Mouse (Mus musculus) inflammation-experienced regulatory T-cells, adult 6 months (primary cell): ENCODE results near the gene Helt. TPM values are rescaled to one million over a fixed set of nuclear protein-coding genes. Genes with fewer than 3 reads are reported as not detected.
"Not testable (repeated sequence)": the region's sequence is repeated elsewhere in the genome, so short reads cannot be mapped to it uniquely, and the experiment has no call there.

Source experiments
- ATAC-seq: one replicate; pipeline ENCODE4 v1.8.0; 2017
- polyA plus RNA-seq, 3 experiments: library from polyadenylated mRNA; unstranded; fragments of 100-300 nt; shearing (Covaris generic); gene quantifications; one replicate each; pipeline ENCODE4 v1.2.1; 2017

Helt gene
- polyA plus RNA-seq, 3 experiments from 2014 or later, result not detected

- ATAC-seq, result no peak
Observed at GRCm38 (mm10) chr8:46295951-46296350, 1.5 kb upstream of the Helt start.

GRCm38 (mm10) chr8:46295101-46295534 is 647 bp upstream of the Helt start:
- ATAC-seq, result no peak

GRCm38 (mm10) chr8:46293741-46294151 is 725 bp downstream of the Helt start:
- no peak for ATAC-seq

GRCm38 (mm10) chr8:46293201-46293600 is 1.3 kb downstream of the Helt start:
- no peak for ATAC-seq

- no peak for ATAC-seq
Observed at GRCm38 (mm10) chr8:46291931-46292675, 2.4 kb downstream of the Helt start.

GRCm38 (mm10) chr8:46289274-46289673 is 5.2 kb downstream of the Helt start:
- ATAC-seq, result no peak

- ATAC-seq, result no peak
Observed at GRCm38 (mm10) chr8:46288021-46288420, 6.5 kb downstream of the Helt start.

- no peak for ATAC-seq
Observed at GRCm38 (mm10) chr8:46285980-46286379, 8.5 kb downstream of the Helt start.

GRCm38 (mm10) chr8:46281536-46281935 is 12.9 kb downstream of the Helt start:
- ATAC-seq, result peak; percentile 52

- no peak for ATAC-seq
Observed at GRCm38 (mm10) chr8:46276939-46277338, 17.5 kb downstream of the Helt start.

- ATAC-seq, result no peak
Observed at GRCm38 (mm10) chr8:46270741-46271140, 23.7 kb downstream of the Helt start.

GRCm38 (mm10) chr8:46270147-46270546 is 24.3 kb downstream of the Helt start:
- no peak for ATAC-seq

GRCm38 (mm10) chr8:46266801-46267200 is 27.7 kb downstream of the Helt start:
- no peak for ATAC-seq

- not testable (repeated sequence) for ATAC-seq
Observed at GRCm38 (mm10) chr8:46264206-46264605, 30.3 kb downstream of the Helt start.

- ATAC-seq, result no peak
Observed at GRCm38 (mm10) chr8:46257921-46258682, 36.4 kb downstream of the Helt start.

- no peak for ATAC-seq
Observed at GRCm38 (mm10) chr8:46252456-46252855, 42.0 kb downstream of the Helt start.

- ATAC-seq, result no peak
Observed at GRCm38 (mm10) chr8:46251561-46251960, 42.9 kb downstream of the Helt start.

- no peak for ATAC-seq
Observed at GRCm38 (mm10) chr8:46246346-46246745, 48.1 kb downstream of the Helt start.

- ATAC-seq, result no peak
Observed at GRCm38 (mm10) chr8:46242946-46243345, 51.5 kb downstream of the Helt start.

Other genes with a start within 250 kb of the Helt start
- gene Cfap97, start 142.9 kb downstream of the Helt start, polyA plus RNA-seq, result 10 to 100 TPM; 25.0 to 44.3 (median 33.7) TPM
- gene Snx25, start 142.5 kb downstream of the Helt start, polyA plus RNA-seq, result 10 to 100 TPM in 2 of 3 experiments, 1 to 10 TPM in 1; 9.7 to 11.4 (median 11.0) TPM
- gene Slc25a4, start 83.4 kb downstream of the Helt start, polyA plus RNA-seq, result 100 to 1,000 TPM; 166 to 235 (median 173) TPM
- 10 to 100 TPM in 1 of 3 experiments, 1 to 10 TPM in 2; 6.6 to 12.1 (median 8.6) TPM for gene Acsl1, start 176.4 kb upstream of the Helt start, polyA plus RNA-seq